Mouse (Mus musculus): ENCODE data around the gene Selenoi.

DNA sequence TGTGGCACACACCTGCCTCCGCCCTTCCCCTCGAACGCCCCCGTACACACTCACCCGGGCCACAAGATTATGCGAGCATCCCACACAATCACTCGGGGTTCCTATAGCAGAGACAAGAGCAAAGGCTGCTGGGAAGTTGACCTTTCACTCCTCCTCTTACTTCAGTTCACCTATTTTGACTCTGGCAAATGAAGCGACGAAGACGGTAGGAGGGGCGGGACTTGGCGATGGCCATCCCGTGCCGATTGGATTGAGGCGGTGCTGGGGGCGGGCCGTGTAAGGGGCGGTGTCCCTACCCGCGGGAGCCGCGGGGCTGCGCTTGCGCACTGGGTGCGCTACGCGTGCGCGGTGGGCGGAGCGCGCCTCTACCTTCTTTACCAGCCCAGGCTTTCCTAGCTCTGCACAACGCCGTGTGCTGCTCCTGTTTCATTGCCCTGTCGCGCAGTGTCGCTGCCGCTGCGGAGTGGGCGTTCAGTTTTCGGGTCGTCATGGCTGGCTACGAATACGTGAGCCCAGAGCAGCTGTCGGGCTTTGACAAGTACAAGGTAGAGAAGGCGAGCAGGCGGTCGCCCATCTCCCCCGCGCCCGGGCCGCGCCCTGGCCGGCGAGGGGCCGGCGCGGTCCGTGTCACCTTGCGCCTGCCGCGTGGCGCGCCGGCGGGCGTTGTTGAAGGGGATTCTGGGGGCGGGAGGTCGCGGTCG lies at the start of gene Selenoi:
- TF ChIP-seq CTCF (IDR thresholded peaks at IDR 0.05; ENCODE audit: insufficient read depth, low read depth, low read length) (no peak), POLR2A (IDR thresholded peaks at IDR 0.05; ENCODE audit: insufficient read depth, low read depth, low read length) (peak; percentile 68; the same call in 1 of the 2 replicates)
